Mouse (Mus musculus): Measurements from ENCODE around the gene Gorab. TPM values are rescaled to one million over a fixed set of nuclear protein-coding genes. Genes with fewer than 3 reads are reported as not detected.

Gorab gene
- polyA plus RNA-seq, 1 experiment from 2014 or later = 23.8 TPM

DNA sequence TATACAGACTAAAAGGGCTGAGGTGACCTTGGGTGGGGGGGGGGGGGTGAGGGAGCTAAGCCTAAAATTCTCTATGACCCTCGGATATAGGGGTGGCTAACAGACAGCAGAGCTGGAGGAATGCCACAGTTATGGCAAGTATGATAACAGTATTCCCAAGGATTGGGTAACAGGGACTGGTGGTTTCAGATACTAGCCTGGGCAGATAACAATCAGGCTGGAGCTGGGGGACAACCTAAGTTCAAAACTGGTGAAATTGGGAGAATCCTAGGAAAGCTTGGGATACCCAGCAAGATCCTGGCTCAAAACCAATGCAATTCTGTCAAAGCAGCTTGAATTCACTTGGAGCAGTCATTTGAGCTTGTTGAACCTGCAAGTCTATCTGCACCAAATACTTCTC lies 22.9 kb downstream of the Gorab start:
- WGBS = 76% methylated on average over 1 of the region's 1 CpGs
- Histone ChIP-seq H3K4me3 (no peak overlapping the region), H3K36me3 (peaks cover 13% of the 10 kb centered on the region), H3K9me3 (no peaks in the 10 kb centered on the region), H3K9ac (no peak overlapping the region), H3K4me1 (replicated peaks) (no peaks in the 10 kb centered on the region), H3K27me3 (no peaks in the 10 kb centered on the region), H3K4me2 (no peak overlapping the region), H3K27ac (no peak overlapping the region)
- no peak for ATAC-seq (ENCODE audit: low FRiP score)

DNA sequence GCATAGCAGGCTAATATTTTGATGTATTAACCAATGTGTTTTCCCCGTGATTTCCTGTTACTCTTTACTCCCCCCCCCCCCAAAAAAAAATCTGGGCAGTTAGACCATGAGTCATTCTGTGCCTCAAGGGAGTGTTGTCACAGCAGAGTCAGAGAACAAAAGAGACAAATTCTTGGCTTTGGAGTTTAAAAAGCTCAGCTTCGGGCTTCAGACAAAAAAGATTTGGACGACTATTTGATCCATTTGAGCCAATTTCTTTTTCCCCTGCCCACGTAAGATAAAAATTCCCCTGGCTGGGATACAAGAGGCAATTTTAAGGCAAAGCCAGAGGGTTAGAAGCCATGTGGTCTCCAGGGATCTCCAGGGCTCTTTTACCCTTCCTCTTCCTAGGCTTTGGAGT lies 23.4 kb downstream of the Gorab start:
- H3K27me3 ChIP-seq = no peaks in the 10 kb centered on the region
- H3K36me3 ChIP-seq = 0 out of 2 replicates have a peak, but pooled peaks cover 9% of the 10 kb centered on the region
- H3K4me1 ChIP-seq (replicated peaks) = no peaks in the 10 kb centered on the region
- H3K9ac ChIP-seq = no peak overlapping the region
- H3K27ac ChIP-seq = no peak overlapping the region
- WGBS = 34% methylated on average over 4 of the region's 4 CpGs
- H3K4me2 ChIP-seq = no peak overlapping the region
- ATAC-seq (ENCODE audit: low FRiP score) = no peak
- H3K9me3 ChIP-seq = no peaks in the 10 kb centered on the region
- H3K4me3 ChIP-seq = no peak overlapping the region

DNA sequence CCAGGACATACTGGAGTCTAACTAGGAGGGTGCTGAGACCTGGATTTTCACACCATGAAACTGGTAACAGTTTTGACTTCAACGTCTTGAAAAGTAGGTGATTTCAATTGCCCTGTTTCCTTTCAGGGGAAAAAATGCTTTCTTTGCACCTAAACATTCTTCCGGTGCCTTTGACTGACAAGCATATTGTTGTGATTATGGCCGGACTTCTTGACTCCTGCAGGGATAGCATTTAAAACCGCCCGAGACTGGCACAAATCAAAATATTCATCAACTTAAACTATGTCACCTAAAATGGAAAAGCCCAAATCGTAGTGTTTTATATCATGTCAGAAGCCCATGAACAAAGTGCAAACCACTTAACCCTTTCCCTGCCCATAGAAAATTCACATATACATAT lies 25.5 kb downstream of the Gorab start:
- Histone ChIP-seq H3K4me2 (no peak overlapping the region), H3K27me3 (no peaks in the 10 kb centered on the region), H3K9me3 (no peaks in the 10 kb centered on the region), H3K4me3 (no peak overlapping the region), H3K27ac (no peak overlapping the region), H3K36me3 (no peaks in the 10 kb centered on the region), H3K9ac (no peak overlapping the region), H3K4me1 (replicated peaks) (no peaks in the 10 kb centered on the region)
- no peak for ATAC-seq (ENCODE audit: low FRiP score)
- WGBS = 61% methylated on average over 6 of the region's 6 CpGs

DNA sequence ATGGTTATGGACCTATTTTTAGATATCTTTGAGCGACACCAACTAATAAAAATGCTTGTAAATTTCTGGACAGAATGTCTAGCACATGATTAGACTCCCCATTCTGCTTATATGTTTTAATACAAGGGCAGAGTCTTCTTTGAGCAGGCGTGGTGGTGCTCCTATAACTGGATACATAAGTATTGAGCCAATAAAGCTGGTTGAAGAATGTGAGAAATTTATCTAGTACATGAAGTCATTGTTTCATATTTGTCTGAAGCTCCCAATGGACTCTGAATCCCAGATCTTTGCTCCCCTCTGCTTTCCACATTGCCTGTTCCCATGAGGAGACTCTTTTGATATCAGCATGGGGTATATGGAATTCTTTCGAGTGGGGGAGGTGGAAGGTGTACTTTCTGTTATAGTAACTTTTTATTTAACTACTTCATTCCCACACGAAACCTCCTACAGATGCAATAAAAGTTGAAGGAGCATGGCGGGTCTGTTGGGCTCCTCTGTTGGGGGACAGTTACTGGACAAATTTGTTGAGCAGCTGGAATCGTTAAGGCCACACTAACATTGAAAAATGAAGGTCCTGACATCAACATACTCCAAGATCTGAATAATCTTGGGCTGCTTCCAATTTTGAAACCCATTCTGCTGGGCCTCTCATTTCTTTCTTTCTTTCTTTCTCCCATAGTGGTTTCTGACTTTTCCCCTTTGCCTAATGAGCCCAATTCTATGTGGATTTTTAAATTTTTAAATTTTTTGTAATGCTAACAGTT lies 26.5 kb downstream of the Gorab start:
- Histone ChIP-seq H3K4me3 (no peak overlapping the region), H3K4me2 (no peak overlapping the region), H3K4me1 (replicated peaks) (no peaks in the 10 kb centered on the region), H3K9ac (no peak overlapping the region), H3K9me3 (no peaks in the 10 kb centered on the region), H3K27me3 (no peaks in the 10 kb centered on the region), H3K27ac (no peak overlapping the region), H3K36me3 (no peaks in the 10 kb centered on the region)
- 79% methylated on average over 6 of the region's 6 CpGs for WGBS
- no peak for ATAC-seq (ENCODE audit: low FRiP score)

DNA sequence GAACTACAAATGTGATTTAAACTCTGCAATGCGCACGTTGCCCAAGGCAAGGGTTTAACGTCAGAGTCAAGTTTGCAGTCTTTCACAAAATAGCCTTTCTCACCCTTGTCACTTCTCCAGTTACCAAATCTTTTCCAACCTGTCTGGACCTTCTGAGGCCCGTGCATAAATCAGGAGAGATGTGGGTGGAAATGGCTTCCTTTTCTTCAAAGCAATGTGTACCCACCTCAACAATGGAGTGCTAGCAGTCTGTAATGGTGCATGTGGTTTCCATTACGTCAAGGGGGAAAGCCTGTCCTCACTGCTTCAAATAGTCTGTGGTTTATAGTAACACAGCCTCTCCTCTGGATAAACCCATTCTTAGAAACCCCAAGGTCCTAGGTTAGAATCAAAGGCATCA lies 29.0 kb downstream of the Gorab start:
- H3K9ac ChIP-seq = no peak overlapping the region
- H3K4me3 ChIP-seq = no peak overlapping the region
- no peak for ATAC-seq (ENCODE audit: low FRiP score)
- H3K27me3 ChIP-seq = no peaks in the 10 kb centered on the region
- H3K36me3 ChIP-seq = no peaks in the 10 kb centered on the region
- H3K27ac ChIP-seq = no peak overlapping the region
- no peaks in the 10 kb centered on the region for H3K4me1 ChIP-seq (replicated peaks)
- no peak overlapping the region for H3K4me2 ChIP-seq
- WGBS = 78% methylated on average over 5 of the region's 5 CpGs
- H3K9me3 ChIP-seq = no peaks in the 10 kb centered on the region

DNA sequence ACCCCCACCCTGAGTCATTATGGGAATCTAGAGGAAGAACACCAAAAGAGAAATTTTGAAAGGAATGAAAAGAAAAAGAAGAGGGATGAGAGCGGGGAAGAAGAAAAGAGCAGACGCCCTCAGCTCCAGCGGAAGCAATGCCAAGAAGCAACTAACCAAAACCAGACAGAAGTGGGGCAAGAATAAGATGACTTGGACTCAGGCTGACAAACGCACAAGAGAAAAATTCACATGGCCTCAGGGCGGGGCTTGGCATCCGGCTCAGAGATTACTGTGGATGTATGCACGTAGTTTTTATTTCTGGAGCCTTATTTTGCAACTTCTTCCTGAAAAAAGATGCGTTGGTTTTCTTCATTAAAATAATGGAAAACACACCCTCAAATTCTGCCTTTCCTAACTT lies 41.3 kb downstream of the Gorab start:
- WGBS = 83% methylated on average over 8 of the region's 8 CpGs
- no peak overlapping the region for H3K4me2 ChIP-seq
- no peak overlapping the region for H3K4me3 ChIP-seq
- no peaks in the 10 kb centered on the region for H3K27me3 ChIP-seq
- H3K4me1 ChIP-seq (replicated peaks) = no peaks in the 10 kb centered on the region
- H3K9me3 ChIP-seq = no peaks in the 10 kb centered on the region
- no peak overlapping the region for H3K9ac ChIP-seq
- H3K27ac ChIP-seq = no peak overlapping the region
- H3K36me3 ChIP-seq = no peaks in the 10 kb centered on the region
- ATAC-seq (ENCODE audit: low FRiP score) = no peak

DNA sequence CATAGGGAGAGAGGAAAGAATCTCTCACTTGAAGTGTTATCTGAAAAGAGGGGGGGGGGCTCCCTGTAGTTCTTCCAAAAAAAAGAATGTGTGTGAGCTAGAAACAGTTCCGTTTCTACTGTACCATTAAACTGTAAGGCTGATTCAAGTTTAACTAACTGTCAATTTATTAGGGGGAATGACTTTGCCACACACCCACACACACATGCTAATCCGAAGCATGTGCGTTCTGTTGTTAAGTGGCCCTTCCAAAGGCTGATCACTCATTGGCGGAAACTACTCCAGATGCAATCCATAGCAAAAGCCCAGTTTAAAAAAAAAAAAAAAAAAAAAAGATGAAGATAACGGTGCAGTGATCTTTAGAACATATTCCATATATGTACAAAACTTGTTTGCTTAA lies 42.1 kb downstream of the Gorab start:
- no peak for ATAC-seq (ENCODE audit: low FRiP score)
- Histone ChIP-seq H3K9me3 (no peaks in the 10 kb centered on the region), H3K4me1 (replicated peaks) (no peaks in the 10 kb centered on the region), H3K36me3 (no peaks in the 10 kb centered on the region), H3K9ac (no peak overlapping the region), H3K4me3 (no peak overlapping the region), H3K27ac (no peak overlapping the region), H3K4me2 (no peak overlapping the region), H3K27me3 (no peaks in the 10 kb centered on the region)
- WGBS = 87% methylated on average over 5 of the region's 5 CpGs

DNA sequence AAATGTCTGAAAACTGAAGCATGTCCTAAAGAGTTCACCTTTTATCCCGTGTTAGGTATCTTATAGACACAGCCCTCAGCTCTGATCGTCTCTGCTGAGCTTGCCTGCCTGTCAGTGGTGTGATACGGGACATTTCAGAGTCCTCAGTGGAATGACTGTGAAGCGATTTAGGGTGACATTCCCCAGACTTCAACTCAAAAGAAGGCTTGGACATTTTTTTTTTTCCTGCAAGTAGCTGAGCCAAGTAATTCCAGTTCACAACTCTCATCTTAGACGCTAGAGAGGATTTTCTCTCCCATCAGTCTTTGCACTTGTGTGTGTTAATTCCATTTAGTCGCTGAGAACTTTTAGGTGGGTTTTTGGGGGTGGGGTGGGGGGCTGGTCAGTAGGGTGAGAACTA lies 42.7 kb downstream of the Gorab start:
- Histone ChIP-seq H3K4me2 (no peak overlapping the region), H3K27ac (no peak overlapping the region), H3K36me3 (no peaks in the 10 kb centered on the region), H3K27me3 (no peaks in the 10 kb centered on the region), H3K4me3 (no peak overlapping the region), H3K4me1 (replicated peaks) (no peaks in the 10 kb centered on the region), H3K9ac (no peak overlapping the region), H3K9me3 (no peaks in the 10 kb centered on the region)
- 79% methylated on average over 6 of the region's 6 CpGs for WGBS
- no peak for ATAC-seq (ENCODE audit: low FRiP score)

DNA sequence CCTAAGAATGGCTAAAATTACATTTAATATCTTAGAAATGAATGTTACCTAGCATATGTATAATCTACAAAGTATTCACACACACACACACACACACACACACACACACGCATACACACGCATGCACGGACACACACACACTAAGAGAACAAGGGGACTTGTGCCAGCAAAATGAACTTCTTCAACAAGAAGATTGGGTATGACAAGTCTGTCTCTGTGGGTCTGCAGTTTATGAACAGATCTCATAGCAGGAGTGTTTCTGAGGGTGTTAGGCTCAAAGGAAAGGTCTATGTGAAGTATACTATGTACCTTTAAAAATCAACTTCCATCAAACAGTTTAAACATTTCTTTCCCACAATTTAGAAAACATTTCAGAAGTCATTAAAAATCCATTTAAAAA lies 43.9 kb downstream of the Gorab start:
- no peaks in the 10 kb centered on the region for H3K4me1 ChIP-seq (replicated peaks)
- H3K27ac ChIP-seq = no peak overlapping the region
- no peak for ATAC-seq (ENCODE audit: low FRiP score)
- H3K4me3 ChIP-seq = no peak overlapping the region
- no peak overlapping the region for H3K9ac ChIP-seq
- H3K27me3 ChIP-seq = no peaks in the 10 kb centered on the region
- H3K4me2 ChIP-seq = no peak overlapping the region
- no peaks in the 10 kb centered on the region for H3K9me3 ChIP-seq
- 91% methylated on average over 3 of the region's 3 CpGs for WGBS
- H3K36me3 ChIP-seq = no peaks in the 10 kb centered on the region

DNA sequence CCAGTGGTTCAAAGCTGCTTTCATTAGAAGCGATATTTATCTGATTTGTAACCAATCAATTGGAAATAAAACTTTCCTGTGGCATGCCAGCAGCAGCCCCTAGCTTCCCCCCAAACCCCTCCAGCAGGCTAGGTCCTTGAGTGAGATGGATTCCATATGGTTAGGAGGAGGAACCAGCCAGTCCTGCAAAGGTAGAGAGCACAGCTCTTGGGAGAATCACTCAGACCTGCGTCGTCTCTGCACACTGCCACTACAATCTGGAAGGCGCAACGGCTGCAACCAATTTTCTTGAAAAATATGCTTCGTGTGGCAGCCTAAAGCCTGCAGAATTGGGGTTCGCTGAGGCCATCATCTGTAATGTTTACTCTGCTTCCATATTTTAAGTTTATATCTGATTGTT lies 45.3 kb downstream of the Gorab start:
- no peak overlapping the region for H3K27ac ChIP-seq
- H3K4me1 ChIP-seq (replicated peaks) = no peaks in the 10 kb centered on the region
- no peak overlapping the region for H3K4me3 ChIP-seq
- no peak overlapping the region for H3K4me2 ChIP-seq
- no peaks in the 10 kb centered on the region for H3K27me3 ChIP-seq
- H3K9ac ChIP-seq = no peak overlapping the region
- H3K36me3 ChIP-seq = no peaks in the 10 kb centered on the region
- H3K9me3 ChIP-seq = no peaks in the 10 kb centered on the region
- 76% methylated on average over 7 of the region's 7 CpGs for WGBS
- ATAC-seq (ENCODE audit: low FRiP score) = no peak

DNA sequence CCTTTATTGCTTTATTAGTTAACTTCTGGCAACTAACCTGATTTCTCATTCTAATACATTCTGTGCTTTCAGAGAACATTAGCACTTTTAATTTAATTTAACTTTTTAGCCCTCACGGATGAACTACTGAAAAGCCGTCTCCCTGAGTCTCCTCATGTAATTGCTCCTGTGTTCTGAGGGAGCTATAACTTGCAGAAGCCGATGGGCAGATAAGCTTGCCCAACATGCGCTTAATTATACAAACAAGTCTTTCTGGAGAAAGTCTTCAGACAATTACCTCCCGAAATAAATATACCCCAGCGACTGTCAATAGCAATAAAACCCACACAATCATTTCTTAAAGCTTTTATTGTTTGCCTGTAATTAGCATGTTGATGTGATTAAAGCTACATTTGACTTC lies 45.7 kb downstream of the Gorab start:
- no peaks in the 10 kb centered on the region for H3K9me3 ChIP-seq
- H3K27me3 ChIP-seq = no peaks in the 10 kb centered on the region
- ATAC-seq (ENCODE audit: low FRiP score) = no peak
- H3K4me2 ChIP-seq = no peak overlapping the region
- no peak overlapping the region for H3K4me3 ChIP-seq
- H3K4me1 ChIP-seq (replicated peaks) = no peaks in the 10 kb centered on the region
- H3K27ac ChIP-seq = no peak overlapping the region
- H3K36me3 ChIP-seq = no peaks in the 10 kb centered on the region
- WGBS = 77% methylated on average over 6 of the region's 6 CpGs
- H3K9ac ChIP-seq = no peak overlapping the region

DNA sequence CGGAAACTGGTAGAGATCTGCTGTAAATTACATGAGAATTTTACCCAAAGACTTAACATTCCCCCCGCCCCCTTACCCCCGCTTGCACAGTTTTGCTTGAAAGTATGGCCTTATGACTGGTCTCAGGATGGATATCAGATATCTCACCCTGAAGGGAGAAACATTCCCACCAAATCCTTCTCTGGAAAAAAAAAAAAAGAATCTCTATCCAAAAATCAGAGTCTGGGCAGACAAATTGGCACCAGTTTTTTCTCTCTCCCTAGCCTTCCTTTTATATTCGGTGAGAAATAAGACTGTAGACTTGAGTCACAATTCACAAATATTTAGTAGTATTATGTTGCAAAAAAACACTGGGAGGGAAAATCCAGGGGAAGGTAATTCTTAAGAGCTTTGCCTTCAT lies 47.3 kb downstream of the Gorab start:
- Histone ChIP-seq H3K36me3 (no peaks in the 10 kb centered on the region), H3K9me3 (no peaks in the 10 kb centered on the region), H3K4me2 (no peak overlapping the region), H3K27ac (no peak overlapping the region), H3K4me3 (no peak overlapping the region), H3K4me1 (replicated peaks) (no peaks in the 10 kb centered on the region), H3K9ac (no peak overlapping the region), H3K27me3 (no peaks in the 10 kb centered on the region)
- ATAC-seq (ENCODE audit: low FRiP score) = no peak
- WGBS = 81% methylated on average over 4 of the region's 4 CpGs

DNA sequence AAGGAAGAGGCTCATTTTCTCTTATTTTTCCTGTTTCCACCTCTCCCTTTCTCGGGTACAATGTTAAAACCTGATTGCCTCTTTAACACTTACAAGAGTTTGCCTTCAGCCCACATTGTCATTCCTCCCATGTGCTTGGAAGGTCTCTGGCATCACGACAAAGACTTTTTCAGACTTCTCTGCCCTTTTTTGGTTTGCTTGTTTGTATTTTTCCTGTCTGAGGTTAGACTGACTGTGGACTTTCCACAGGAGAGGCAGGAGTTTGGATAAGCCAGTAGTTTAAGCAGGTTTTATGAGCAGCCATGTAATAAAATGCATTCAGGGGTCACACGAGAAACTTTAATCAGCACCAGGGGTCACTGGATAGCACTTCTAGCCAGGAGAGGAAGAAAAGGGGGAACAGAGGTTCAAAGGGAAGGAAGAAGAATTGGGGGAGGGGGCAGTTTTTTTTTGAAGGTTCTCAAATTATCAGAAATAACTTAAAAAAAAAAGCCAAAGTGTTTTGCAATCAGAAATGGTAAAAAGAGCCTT lies 47.8 kb downstream of the Gorab start:
- H3K27ac ChIP-seq = no peak overlapping the region
- WGBS = 52% methylated on average over 3 of the region's 3 CpGs
- H3K4me3 ChIP-seq = no peak overlapping the region
- no peaks in the 10 kb centered on the region for H3K9me3 ChIP-seq
- ATAC-seq (ENCODE audit: low FRiP score) = no peak
- H3K4me1 ChIP-seq (replicated peaks) = no peaks in the 10 kb centered on the region
- no peaks in the 10 kb centered on the region for H3K36me3 ChIP-seq
- H3K9ac ChIP-seq = no peak overlapping the region
- no peak overlapping the region for H3K4me2 ChIP-seq
- no peaks in the 10 kb centered on the region for H3K27me3 ChIP-seq

Measured in hindbrain, embryonic 13.5 days (tissue).